Mouse (Mus musculus) lung, postnatal 4 days (tissue): ENCODE measurements around the gene Ier2.
A peak's percentile ranks its signal among the peaks of the same experiment; 100 is the strongest.
"Not testable (repeated sequence)": the region's sequence is repeated elsewhere in the genome, so short reads cannot be mapped to it uniquely, and the experiment has no call there.

Experiments used
- DNase-seq, 2 experiments: peaks; one replicate each; pipeline ENCODE4 v3.0.0; 2021

Ier2 gene

DNA sequence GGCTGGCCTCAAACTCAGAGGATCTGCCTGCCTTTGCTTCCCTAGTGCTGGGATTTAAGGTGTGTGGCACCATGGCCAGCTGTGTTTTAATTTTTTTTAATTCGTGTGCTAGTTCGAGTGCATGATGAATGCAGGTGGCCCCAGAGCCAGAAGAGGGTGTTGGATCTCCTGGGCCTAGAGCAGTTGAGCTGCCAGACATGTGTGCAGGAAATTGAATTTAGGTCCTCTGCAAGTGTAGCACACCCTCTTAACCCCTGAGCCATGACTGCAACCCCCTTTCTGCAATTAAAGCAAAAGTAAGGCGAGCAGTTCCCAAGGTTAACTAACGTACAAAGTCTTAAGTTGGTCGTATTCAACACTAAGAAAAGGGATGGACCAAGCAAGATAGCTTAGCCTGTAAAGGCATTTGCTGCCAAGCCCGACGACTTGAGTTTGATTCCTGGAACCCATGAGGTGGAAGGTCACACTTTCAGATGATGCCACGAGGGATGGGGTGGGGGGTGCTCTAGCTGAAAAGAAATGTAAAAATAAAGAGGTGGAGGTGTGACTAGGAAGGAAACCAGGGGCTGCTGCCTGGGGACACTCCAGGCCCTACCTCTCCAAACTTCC is 24.6 kb downstream of the Ier2 start:
- DNase-seq: no peak

DNA sequence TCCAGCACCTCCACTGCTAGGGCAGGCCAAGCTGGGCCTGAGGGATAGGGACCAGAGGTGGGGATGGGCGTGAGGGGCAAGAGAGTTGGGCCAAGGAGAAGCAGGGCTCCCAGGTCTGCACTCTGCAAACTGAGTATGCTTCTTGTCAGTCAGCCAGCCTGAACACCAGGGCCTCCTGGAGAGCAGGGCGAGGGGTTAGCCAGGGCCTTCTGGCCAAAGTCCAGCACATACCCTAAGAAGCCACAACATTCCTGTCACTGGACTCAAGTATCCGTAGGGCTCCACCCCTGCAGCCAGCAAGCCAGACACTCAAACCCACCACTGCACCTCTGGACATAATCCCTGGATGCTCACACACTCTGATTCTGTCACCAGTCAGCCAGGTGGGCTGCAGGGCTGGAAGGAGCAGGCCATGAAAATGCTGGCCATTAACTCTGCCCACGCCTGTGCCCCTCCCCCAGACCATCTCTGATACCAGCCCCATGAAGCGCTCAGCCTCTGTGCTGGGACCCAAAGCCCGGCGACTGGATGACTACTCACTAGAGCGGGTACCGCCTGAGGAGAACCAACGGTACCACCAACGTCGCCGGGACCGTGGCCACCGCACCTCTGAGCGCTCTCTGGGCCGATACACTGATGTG is 26.5 kb downstream of the Ier2 start:
- peak; percentile 54 to 79 for DNase-seq

DNA sequence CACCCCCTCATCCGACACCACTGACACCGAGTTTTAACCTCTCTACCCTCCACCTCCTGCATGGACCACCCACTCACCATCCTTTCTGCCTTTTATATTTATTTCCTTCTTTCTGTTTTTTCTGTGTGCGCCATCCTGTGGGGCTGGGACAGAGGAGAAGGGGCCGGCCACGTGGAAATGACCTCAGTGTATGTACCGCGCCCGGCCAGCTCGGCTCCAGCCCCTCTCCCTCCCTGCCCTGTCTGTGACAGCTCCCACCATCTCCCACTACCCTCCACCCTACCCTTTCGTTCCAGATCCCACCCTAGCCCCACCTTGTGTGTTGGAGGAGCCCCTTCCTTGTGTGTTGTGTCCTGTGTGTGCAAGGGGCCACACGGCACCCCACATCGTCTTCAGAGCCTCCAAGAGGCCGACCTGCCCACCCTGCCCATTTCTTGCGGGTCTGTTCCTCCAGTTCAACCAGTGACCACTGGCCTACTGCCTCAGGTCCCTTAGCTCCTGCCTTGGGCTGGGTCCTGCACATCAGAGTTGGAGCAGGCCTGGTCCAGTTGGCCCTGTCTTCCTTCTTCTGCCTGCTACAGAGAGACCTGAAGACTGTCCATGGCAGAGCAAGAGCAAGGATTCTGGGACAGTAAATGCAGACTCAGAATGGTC is 27.1 kb downstream of the Ier2 start:
- DNase-seq: no peak

DNA sequence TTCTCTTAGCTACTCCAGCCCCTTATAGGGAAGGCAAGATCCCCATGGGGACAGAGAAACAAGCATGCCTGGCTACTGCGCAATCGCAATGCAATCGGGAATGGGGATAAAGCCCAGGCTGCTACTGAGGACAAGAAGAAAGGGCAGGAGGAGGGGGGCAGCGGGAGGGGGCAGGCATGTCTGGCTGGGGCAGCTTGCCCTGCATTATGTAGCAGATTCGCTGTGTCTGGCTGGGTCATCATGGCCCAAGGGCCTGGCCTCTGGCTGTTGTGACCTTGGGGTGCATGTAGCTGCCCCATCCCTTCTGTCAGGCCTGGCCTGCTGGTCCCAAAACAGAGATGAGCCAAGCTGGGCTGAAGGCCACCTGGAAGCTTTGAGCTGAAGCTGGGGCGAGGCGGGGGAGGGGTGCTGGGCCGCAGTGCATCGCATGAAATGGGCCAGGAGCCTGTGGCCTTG is 27.8 kb downstream of the Ier2 start:
- peak in 1 of 2 experiments; percentile 53 for DNase-seq

DNA sequence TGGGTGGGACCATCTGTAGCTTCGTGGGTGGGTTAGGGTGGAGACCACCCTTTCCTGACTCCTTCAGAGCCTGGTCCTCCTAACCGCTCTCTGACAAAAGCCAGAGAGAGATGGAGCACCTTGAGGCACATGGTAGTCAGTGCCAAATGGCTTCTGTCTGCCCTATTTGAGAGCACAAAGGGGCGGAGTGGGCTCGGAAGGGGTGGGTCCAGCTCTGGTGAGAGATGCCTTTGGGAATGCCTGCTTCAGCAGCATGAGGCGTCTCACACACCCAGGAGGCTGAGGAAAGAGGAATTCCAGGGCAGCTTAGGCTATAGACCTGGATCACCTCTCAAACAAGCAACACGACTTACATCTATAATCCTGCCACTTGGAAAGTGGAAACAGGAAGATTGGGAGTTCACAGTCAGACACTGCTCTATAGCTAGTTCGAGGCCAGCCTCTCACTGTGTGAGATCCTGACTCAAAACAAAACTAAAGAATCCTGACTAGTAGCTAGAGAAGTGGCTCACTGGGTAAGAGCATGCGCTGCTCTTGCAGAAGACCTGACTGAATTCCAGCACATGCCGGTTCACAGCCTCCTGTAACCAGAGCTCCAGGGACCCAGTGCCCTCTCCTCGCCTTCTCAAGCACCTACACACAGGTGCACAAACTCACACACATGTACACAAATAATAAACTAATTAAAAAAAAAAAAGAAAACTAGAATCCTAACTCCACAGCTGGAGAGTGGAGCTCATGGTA is 28.6 kb downstream of the Ier2 start:
- no peak for DNase-seq

DNA sequence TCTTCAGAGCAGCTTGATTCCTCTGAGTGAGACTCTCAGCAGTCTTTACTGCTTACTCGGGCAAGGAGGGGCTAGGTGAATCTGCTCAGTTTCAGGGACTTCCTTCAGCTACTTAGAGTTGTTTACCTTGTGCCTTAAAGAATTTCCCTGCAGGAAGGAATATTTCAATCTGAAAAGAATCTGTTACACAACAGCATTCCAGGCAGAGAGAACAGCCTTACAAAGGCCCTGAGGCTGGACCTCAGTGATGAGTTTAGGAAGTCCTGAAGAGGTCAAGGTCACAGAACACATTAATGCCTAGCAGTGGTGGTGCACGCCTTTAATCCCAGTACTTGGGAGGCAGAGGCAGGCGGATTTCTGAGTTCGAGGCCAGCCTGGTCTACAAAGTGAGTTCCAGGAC is 30.8 kb downstream of the Ier2 start:
- DNase-seq: no peak

DNA sequence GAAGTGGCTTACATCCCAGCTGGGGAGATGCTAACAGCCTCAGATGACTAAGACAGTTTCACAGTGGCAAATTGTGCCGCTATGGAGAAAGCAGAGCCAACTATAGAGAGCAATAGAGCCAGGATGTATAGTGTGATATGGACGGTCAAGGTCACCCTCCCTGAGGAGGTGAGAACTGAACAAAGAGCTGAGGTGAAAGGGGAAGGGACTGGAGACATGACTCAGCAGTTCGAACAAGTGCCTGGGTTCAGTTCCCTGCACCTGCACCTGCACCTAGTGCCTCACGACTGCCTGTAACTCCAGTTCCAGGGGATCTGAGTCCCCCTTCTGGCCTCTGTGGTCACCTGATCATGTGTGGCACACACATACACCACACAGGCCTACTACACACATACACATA is 32.5 kb downstream of the Ier2 start:
- no peak for DNase-seq

DNA sequence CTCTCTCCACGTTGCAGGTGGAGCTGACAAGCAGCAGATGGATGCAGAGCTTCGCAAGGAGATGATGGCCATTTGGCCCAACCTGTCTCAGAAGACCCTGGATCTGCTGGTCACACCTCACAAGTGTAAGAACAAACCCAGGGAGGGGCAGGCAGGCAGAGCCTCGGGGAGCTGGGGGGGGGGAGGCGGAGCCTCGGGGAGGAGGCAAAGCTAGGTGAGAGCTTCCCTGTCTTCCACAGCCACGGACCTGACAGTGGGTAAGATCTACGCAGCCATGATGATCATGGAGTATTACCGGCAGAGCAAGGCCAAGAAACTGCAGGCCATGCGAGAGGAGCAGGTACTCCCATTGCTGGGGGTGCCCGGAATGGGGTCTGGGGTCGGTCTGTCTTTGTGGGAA is 33.1 kb downstream of the Ier2 start:
- no peak for DNase-seq

DNA sequence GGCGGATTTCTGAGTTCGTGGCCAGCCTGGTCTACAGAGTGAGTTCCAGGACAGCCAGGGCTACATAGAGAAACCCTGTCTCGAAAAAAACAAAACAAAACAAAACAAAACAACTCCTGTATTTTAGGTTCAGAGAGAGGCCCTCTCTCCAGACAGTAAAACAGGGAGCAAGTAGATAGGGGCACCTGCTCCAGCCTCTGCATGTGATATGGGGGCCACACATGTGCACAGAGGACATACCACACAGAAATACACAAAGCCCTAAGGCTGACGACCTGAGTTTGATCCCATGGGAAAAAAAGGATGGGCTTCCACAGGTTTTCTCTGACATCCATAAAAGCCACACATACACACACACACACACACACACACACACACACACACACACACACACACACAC is 39.2 kb downstream of the Ier2 start:
- DNase-seq: not testable (repeated sequence)

DNA sequence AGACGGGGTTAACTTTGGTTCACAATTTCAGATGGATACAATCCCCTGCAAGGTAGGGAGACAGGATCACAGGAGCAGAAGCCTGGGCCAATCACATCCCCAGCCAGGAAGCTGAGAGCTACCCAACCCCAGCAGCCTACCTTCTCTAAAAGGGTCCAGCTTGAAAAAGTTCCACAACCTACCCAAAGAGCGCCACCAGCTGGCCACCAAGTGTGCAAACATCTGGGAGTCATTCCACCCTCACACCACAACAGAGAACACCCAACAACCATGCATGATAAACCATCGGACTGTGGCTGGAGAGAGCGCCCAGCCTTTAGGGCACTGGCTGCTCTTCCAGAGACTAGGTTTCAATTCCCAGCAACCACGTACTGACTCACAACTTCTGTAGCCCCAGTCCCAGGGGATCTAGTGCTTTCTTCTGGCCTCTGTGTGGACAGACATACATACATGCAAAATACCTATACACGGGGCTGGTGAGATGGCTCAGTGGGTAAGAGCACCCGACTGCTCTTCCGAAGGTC is 41.5 kb downstream of the Ier2 start:
- no peak for DNase-seq

DNA sequence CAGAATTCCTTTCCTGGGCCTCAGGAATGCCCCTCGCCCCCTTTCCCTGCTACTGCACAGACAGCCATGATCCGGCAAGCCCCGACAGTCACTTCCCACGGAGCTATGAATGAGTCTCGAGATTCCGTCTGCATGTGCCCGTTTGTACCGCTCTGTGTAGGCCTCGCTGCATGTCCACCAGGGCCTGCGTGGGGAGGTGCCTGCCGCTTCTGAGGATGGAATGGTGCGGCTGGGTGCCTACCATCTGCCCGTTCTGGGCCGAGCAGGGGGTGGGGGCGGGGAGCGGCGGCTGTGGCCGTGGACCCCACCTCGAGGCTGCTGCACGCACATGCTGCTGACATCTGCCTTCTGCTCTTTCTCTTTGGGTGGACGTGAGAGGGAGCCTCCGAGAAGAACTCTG is 45.6 kb downstream of the Ier2 start:
- DNase-seq: no peak

DNA sequence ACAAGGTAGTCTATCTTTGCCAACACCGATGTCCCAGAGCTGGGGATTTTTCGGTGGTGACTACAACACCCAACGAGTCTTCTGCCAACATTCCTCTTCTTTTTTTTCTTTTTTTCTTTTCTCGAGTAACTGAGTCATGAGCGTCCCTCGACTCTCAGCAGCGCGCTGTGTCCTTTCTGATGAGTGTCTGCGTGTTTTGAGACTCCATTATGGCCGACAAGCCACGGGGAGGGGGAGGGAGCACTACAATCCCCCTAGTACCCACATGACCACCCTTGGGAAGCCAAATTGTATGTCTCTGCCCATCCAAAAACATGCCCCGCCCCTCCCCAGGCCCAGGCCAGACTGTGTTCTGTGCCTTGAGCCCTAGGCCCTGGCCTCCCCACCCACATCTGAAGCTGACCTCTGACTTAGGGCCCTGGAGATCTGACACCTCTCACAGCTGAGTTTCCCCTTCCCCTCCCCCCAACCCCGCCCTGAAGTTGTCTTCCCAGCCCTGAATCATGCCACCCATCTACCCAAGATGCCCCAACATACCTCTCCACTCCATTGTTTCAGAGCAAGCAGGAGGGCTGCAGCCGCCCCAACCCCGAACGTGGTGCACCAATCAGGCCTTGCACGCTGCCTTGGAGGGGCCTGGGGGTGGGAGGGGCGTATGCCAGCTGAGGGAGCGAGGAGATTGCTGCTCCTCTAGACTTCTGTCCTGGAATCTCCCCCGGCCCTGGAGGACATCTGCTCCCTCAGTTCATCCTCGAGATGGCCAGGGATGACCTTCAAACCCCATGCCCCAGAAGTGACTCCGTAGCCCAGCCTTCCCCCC is 46.8 kb downstream of the Ier2 start:
- no peak for DNase-seq

DNA sequence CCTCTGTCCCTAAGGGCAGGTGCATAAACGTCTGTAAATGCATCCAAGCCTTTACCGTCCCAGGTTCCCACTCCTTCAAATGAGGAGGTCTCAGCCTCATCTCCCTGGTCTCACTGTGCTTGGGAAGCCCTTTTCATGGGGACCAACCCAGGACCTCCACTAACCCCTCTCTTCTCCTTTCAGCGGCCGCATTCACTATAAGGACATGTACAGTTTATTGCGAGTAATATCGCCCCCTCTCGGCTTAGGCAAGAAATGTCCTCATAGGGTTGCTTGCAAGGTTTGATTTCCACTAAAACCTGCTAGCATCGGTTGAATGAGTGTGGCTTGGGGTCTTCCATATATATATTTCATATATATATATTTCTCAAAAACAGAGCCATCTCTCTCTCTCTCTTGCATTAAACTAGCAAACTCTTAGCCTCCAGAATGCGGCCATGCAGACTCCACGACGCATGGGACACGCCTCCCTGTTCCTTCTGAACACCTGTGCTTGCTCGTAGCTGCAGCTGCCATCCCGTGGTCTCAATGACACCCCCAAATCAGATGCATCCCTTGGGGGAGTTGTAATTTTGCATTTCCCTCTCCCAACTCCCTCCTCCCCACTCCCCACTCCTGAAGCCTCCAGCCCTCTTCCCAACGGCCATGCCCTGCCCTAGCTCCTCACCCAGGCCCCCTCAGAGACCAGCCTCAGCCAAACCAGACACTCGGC is 48.0 kb downstream of the Ier2 start:
- DNase-seq: peak in 1 of 2 experiments; percentile 50
